Mouse (Mus musculus): ENCODE data around the gene Mical2.

GRCm38 (mm10) chr7:112378476-112378875 is 152.8 kb downstream of the Mical2 start:
- TF ChIP-seq CTCF (conservative IDR thresholded peaks at IDR 0.05; ENCODE audit: low read length) (no peak), POU5F1 (IDR thresholded peaks at IDR 0.05; ENCODE audit: borderline replicate concordance, low read length) (no peak)

Data from E14TG2a.4 (cell line).